Comparison of ENCODE assay signal across 21 mouse cellular contexts in genomic region chr4:106509888-106510287, GRCm38 (mm10). TPM values are rescaled to one million over a fixed set of nuclear protein-coding genes. Genes with fewer than 3 reads are reported as not detected.
DNase-seq lines count a peak whose midpoint lies in the region.
"Had no signal": no experiment of that assay in that cellular context is flagged by ENCODE, and none has a peak within 500 bp of the region (broad histone marks: within the 10 kb centered on the region; RNA-seq: fewer than 3 reads in every experiment).

No protein-coding gene starts in this region.

- intact Hi-C loops in heart, postnatal 10 days (cut with DNase I): no loop called here
- intact Hi-C loops in heart, postnatal 25 days (cut with DNase I): no loop called here

- DNase-seq in fat pad, adult 2 months (ENCODE audit: extremely low read depth, low read depth, low spot score): peak; percentile 87
- DNase-seq in gonadal fat pad, adult 2 months (ENCODE audit: low read depth): peak; percentile 79
- DNase-seq in heart, postnatal 10 days: no peak
- DNase-seq in heart, postnatal 25 days (ENCODE audit: low spot score): no peak
- DNase-seq: adrenal gland, adult 2 months; adrenal gland, adult 8-10 months; adrenal gland, postnatal 10 days; adrenal gland, postnatal 14 days; adrenal gland, postnatal 25 days; adrenal gland, postnatal 36 days; B cell, adult 2 months; cerebellum, adult 11 months; cerebellum, adult 11-12 months; cerebellum, adult 18-20 months had no signal

RNA-seq across cellular contexts. Expression of gene Bsnd, which starts 17.8 kb away (rescaled TPM):
- 2.5 and 3.7 TPM in 2 replicates for polyA plus RNA-seq in gonadal fat pad, adult 2 months (2012; rRNA removed)
- total RNA-seq in heart, postnatal 10 days (2021): not detected
- not detected for total RNA-seq in heart, postnatal 25 days (2021)
- total RNA-seq: adrenal gland, adult 18-20 months; adrenal gland, adult 2 months; adrenal gland, postnatal 10 days; adrenal gland, postnatal 14 days; adrenal gland, postnatal 25 days; adrenal gland, postnatal 36 days had no signal
- polyA plus RNA-seq: activated CD4-positive, CD25-positive, alpha-beta regulatory T cell, adult 4 months; brain, embryonic 14.5 days; C2C12; CD4-positive, CD25-positive, alpha-beta regulatory T cell, adult 4 months; G1E had no signal

RNA-seq across cellular contexts. Expression of gene Pcsk9, which starts 45.8 kb away (rescaled TPM):
- 0.58 and 1.0 TPM in 2 replicates for polyA plus RNA-seq in gonadal fat pad, adult 2 months (2012; rRNA removed)
- total RNA-seq in heart, postnatal 10 days (2021): not detected
- not detected for total RNA-seq in heart, postnatal 25 days (2021)
- total RNA-seq: adrenal gland, adult 18-20 months; CH12.LX; G1E had no signal
- polyA plus RNA-seq: activated CD4-positive, CD25-positive, alpha-beta regulatory T cell, adult 4 months; CD4-positive, CD25-positive, alpha-beta regulatory T cell, adult 4 months; G1E had no signal

RNA-seq across cellular contexts. Expression of gene Dhcr24, which starts 51.0 kb away (rescaled TPM):
- 15.5 and 27.9 TPM in 2 replicates for polyA plus RNA-seq in gonadal fat pad, adult 2 months (2012; rRNA removed)
- total RNA-seq in heart, postnatal 10 days (2021): 1 to 10 TPM; 6.9 to 8.4 TPM
- total RNA-seq in heart, postnatal 25 days (2021): 1 to 10 TPM; 2.4 TPM

Comparison
In these comparisons a context has a peak if more than half of its experiments do, and no peak if none do; other contexts are left out.
1. DNase-seq: peak in fat pad, adult 2 months (single experiment) and gonadal fat pad, adult 2 months (single experiment); none in heart, postnatal 10 days (0 of 2) and heart, postnatal 25 days (single experiment).